Mouse (Mus musculus): ENCODE data around the gene D1Ertd622e. TPM values are rescaled to one million over a fixed set of nuclear protein-coding genes. Genes with fewer than 3 reads are reported as not detected.

The D1Ertd622e gene
- polyA plus RNA-seq, 1 experiment from 2014 or later: 33.6 TPM

GRCm38 (mm10) chr1:97654397-97654975, 7.4 kb downstream of the D1Ertd622e start:
- DNase-seq (ENCODE audit: low spot score) (no peak), ATAC-seq (ENCODE audit: insufficient read depth, low FRiP score, low TSS enrichment) (no peak)
- no peaks in the 10 kb centered on the region for H3K27me3 ChIP-seq (ENCODE audit: control insufficient read depth, insufficient read depth, low read length)
- no peak overlapping the region for H3K27ac ChIP-seq (ENCODE audit: low read depth, low read length)
- H3K4me2 ChIP-seq (ENCODE audit: low read depth): no peak overlapping the region
- WGBS: 90% methylated on average over 6 of the region's 6 CpGs
- H3K9me3 ChIP-seq (ENCODE audit: control insufficient read depth, low read length): no peaks in the 10 kb centered on the region
- no peak overlapping the region for H3K9ac ChIP-seq (ENCODE audit: low read length)
- H3K36me3 ChIP-seq (ENCODE audit: control insufficient read depth, insufficient read depth, low read length): no peaks in the 10 kb centered on the region
- 0 out of 2 replicates have a peak, but pooled peaks cover 2% of the 10 kb centered on the region for H3K4me1 ChIP-seq (ENCODE audit: control insufficient read depth, insufficient read depth, low read length)
- no peak overlapping the region for H3K4me3 ChIP-seq (ENCODE audit: low read depth, low read length)

DNA sequence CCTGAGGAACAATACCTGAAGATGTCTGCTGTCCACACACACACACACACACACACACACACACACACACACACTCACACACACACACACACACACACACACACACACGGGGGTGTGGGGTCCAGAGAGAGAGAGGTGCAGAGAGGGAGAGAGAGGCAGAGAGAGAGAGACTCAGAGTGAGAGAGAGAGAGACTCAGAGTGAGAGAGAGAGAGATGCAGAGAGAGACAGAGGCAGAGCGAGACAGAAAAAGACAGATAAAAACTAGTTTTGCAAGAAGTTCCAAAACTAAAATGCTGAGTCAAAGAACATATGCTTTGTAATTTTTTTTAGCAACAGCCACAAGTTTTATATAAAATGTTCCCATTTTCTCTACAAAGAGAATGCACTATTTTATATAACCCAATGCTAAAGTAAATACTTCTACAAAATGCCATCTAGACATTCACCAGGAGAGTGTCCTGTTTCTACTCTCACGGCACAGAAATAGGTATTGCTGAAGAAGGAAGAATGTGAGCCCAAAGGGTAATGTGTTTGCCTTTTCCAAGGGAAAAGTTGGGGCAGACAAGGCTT, 11.2 kb downstream of the D1Ertd622e start:
- DNase-seq (ENCODE audit: low spot score) (no peak), ATAC-seq (ENCODE audit: insufficient read depth, low FRiP score, low TSS enrichment) (no peak)
- no peak overlapping the region for H3K9ac ChIP-seq (ENCODE audit: low read length)
- H3K36me3 ChIP-seq (ENCODE audit: control insufficient read depth, insufficient read depth, low read length): no peaks in the 10 kb centered on the region
- H3K9me3 ChIP-seq (ENCODE audit: control insufficient read depth, low read length): no peaks in the 10 kb centered on the region
- H3K27ac ChIP-seq (ENCODE audit: low read depth, low read length): no peak overlapping the region
- no peak overlapping the region for H3K4me3 ChIP-seq (ENCODE audit: low read depth, low read length)
- 92% methylated on average over 3 of the region's 3 CpGs for WGBS
- H3K27me3 ChIP-seq (ENCODE audit: control insufficient read depth, insufficient read depth, low read length): no peaks in the 10 kb centered on the region
- H3K4me1 ChIP-seq (ENCODE audit: control insufficient read depth, insufficient read depth, low read length): no peaks in the 10 kb centered on the region
- no peak overlapping the region for H3K4me2 ChIP-seq (ENCODE audit: low read depth)

DNA sequence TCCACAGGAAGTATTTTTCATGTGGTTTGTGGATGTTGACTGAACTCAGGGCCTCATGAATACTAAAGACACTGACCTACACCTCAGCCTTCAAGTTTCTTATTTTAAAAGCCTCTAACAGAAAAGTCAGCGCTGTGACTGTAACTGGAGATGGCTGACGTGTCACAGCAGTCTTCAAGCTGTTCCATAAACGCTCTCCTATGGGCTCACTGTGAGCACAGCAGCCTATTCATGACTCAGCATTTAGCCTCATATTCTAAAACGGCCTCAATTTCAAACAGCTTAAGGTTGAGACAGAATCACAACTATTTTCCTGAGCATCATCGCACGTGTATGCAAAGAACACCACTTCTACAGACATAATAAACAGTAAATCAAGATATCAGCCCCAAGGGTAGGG, 11.8 kb downstream of the D1Ertd622e start:
- Histone ChIP-seq H3K4me2 (ENCODE audit: low read depth) (no peak overlapping the region), H3K9me3 (ENCODE audit: control insufficient read depth, low read length) (no peaks in the 10 kb centered on the region), H3K27me3 (ENCODE audit: control insufficient read depth, insufficient read depth, low read length) (no peaks in the 10 kb centered on the region), H3K4me1 (ENCODE audit: control insufficient read depth, insufficient read depth, low read length) (no peaks in the 10 kb centered on the region), H3K9ac (ENCODE audit: low read length) (no peak overlapping the region), H3K36me3 (ENCODE audit: control insufficient read depth, insufficient read depth, low read length) (no peaks in the 10 kb centered on the region), H3K27ac (ENCODE audit: low read depth, low read length) (no peak overlapping the region), H3K4me3 (ENCODE audit: low read depth, low read length) (no peak overlapping the region)
- 64% methylated on average over 6 of the region's 6 CpGs for WGBS
- ATAC-seq (ENCODE audit: insufficient read depth, low FRiP score, low TSS enrichment) (no peak), DNase-seq (ENCODE audit: low spot score) (no peak)

DNA sequence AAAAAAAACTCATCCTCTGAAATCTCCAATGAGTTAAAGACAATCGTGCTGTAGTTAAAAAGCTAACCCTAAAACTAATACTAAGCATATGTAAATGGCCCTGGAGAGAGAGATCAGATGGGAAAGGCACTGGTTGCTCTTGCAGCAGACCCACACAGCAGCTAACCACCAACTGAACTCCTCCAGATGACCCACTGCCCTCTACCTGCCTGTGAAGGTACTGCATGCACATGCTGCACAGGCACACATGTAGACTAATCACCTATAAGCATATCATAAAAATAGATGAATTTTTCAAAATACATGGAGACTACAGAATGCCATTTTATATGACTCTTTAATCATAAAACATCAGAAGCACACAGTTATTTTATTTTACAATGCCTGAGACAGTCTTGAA, 14.8 kb downstream of the D1Ertd622e start:
- H3K4me2 ChIP-seq (ENCODE audit: low read depth): no peak overlapping the region
- no peak overlapping the region for H3K27ac ChIP-seq (ENCODE audit: low read depth, low read length)
- no peak for DNase-seq (ENCODE audit: low spot score)
- H3K9me3 ChIP-seq (ENCODE audit: control insufficient read depth, low read length): no peaks in the 10 kb centered on the region
- 97% methylated on average over 1 of the region's 1 CpGs for WGBS
- no peak overlapping the region for H3K9ac ChIP-seq (ENCODE audit: low read length)
- H3K4me1 ChIP-seq (ENCODE audit: control insufficient read depth, insufficient read depth, low read length): no peaks in the 10 kb centered on the region
- H3K27me3 ChIP-seq (ENCODE audit: control insufficient read depth, insufficient read depth, low read length): no peaks in the 10 kb centered on the region
- no peaks in the 10 kb centered on the region for H3K36me3 ChIP-seq (ENCODE audit: control insufficient read depth, insufficient read depth, low read length)
- no peak for ATAC-seq (ENCODE audit: insufficient read depth, low FRiP score, low TSS enrichment)
- H3K4me3 ChIP-seq (ENCODE audit: low read depth, low read length): no peak overlapping the region

DNA sequence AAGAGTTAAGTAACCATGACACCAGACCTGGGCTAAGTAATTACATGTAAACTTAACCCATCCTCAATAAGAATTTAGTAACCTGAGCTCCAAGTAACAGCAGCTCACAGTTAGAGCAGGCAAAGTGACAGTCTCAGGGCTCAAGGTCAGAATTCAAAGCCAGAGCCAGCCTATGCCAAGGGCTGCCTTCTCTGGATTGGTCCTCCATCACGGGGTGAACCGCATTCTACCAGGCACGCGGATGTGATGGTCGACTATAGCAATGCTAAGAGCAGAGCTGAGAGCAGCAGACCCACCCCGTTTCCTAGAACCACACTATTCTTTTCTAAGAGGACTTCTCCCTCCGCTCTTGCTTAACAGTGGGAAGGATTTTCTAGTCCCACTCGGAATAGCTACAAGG, 27.8 kb downstream of the D1Ertd622e start:
- Histone ChIP-seq H3K36me3 (ENCODE audit: control insufficient read depth, insufficient read depth, low read length) (no peaks in the 10 kb centered on the region), H3K4me2 (ENCODE audit: low read depth) (no peak overlapping the region), H3K4me1 (ENCODE audit: control insufficient read depth, insufficient read depth, low read length) (no peaks in the 10 kb centered on the region), H3K27ac (ENCODE audit: low read depth, low read length) (no peak overlapping the region), H3K4me3 (ENCODE audit: low read depth, low read length) (no peak overlapping the region), H3K9ac (ENCODE audit: low read length) (no peak overlapping the region), H3K27me3 (ENCODE audit: control insufficient read depth, insufficient read depth, low read length) (no peaks in the 10 kb centered on the region), H3K9me3 (ENCODE audit: control insufficient read depth, low read length) (no peaks in the 10 kb centered on the region)
- DNase-seq (ENCODE audit: low spot score): no peak
- 89% methylated on average over 8 of the region's 8 CpGs for WGBS
- no peak for ATAC-seq (ENCODE audit: insufficient read depth, low FRiP score, low TSS enrichment)

DNA sequence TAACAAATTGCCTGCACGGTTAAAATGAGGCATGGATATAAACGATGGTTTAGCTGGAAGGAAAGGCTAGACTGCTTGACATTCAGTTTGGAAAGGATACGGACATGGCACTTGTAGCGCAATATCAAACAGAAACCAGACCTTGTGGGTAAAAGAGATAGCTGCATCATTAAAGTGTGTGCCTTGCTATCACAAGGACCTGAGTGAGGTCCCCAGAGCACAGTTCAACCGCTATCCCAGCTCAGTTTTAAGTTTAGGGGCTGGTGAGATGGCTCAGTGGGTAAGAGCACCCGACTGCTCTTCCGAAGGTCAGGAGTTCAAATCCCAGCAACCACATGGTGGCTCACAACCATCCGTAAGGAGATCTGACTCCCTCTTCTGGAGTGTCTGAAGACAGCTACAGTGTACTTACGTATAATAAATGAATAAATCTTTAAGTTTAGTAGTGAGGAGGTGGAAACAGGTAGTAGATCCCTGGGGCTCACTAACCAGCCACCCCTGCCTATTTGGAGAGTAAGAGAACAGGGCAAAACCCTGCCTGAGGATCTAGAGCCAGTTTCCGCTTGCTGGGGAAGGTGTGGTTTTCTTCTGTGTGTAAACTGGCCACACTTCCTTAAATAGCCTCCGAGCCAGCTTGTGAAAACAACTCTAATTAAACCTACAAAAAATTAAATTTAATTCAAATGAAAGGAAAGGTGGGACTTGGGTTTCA, 29.2 kb downstream of the D1Ertd622e start:
- no peaks in the 10 kb centered on the region for H3K36me3 ChIP-seq (ENCODE audit: control insufficient read depth, insufficient read depth, low read length)
- no peak overlapping the region for H3K4me3 ChIP-seq (ENCODE audit: low read depth, low read length)
- no peak overlapping the region for H3K27ac ChIP-seq (ENCODE audit: low read depth, low read length)
- no peaks in the 10 kb centered on the region for H3K9me3 ChIP-seq (ENCODE audit: control insufficient read depth, low read length)
- no peaks in the 10 kb centered on the region for H3K27me3 ChIP-seq (ENCODE audit: control insufficient read depth, insufficient read depth, low read length)
- H3K4me1 ChIP-seq (ENCODE audit: control insufficient read depth, insufficient read depth, low read length): no peaks in the 10 kb centered on the region
- DNase-seq (ENCODE audit: low spot score) (no peak), ATAC-seq (ENCODE audit: insufficient read depth, low FRiP score, low TSS enrichment) (no peak)
- H3K9ac ChIP-seq (ENCODE audit: low read length): no peak overlapping the region
- 92% methylated on average over 11 of the region's 11 CpGs for WGBS
- no peak overlapping the region for H3K4me2 ChIP-seq (ENCODE audit: low read depth)

DNA sequence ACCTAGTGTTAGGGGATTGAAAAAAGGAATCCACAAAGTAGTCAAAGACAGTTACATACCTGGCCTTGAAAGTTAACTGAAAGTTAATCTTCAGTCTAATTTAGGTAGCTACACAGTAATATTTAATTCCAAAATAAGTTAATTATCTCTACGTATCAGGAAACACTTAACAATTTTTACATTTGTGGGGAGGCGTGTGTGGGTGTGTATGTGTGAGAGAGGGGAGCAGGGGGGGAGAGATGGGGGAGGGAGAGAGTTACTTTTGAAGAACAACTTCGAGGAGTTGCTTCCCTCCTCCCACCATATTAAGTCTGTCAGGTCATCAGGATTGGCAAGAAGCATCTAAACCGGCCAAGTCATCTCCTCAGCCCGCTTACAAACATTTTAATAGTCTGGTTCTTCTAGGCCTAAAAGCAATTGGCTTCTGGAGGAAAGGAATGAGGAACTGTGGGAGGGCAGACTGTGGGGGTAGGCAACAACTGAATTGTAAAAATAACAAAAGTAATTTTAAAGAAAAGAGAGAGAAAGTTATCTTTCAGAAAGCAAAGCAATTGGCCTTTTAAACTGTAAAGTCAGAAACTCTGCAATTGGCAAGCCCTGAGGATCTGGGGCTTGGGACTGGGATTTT, 29.9 kb downstream of the D1Ertd622e start:
- no peak overlapping the region for H3K9ac ChIP-seq (ENCODE audit: low read length)
- no peaks in the 10 kb centered on the region for H3K36me3 ChIP-seq (ENCODE audit: control insufficient read depth, insufficient read depth, low read length)
- no peak overlapping the region for H3K27ac ChIP-seq (ENCODE audit: low read depth, low read length)
- DNase-seq (ENCODE audit: low spot score): no peak
- H3K4me2 ChIP-seq (ENCODE audit: low read depth): no peak overlapping the region
- no peaks in the 10 kb centered on the region for H3K4me1 ChIP-seq (ENCODE audit: control insufficient read depth, insufficient read depth, low read length)
- no peak overlapping the region for H3K4me3 ChIP-seq (ENCODE audit: low read depth, low read length)
- H3K9me3 ChIP-seq (ENCODE audit: control insufficient read depth, low read length): no peaks in the 10 kb centered on the region
- WGBS: 82% methylated on average over 5 of the region's 5 CpGs
- H3K27me3 ChIP-seq (ENCODE audit: control insufficient read depth, insufficient read depth, low read length): no peaks in the 10 kb centered on the region
- no peak for ATAC-seq (ENCODE audit: insufficient read depth, low FRiP score, low TSS enrichment)

- ATAC-seq (ENCODE audit: insufficient read depth, low FRiP score, low TSS enrichment): no peak
- 75% methylated on average over 5 of the region's 5 CpGs for WGBS
Observed at GRCm38 (mm10) chr1:97630146-97630545, 31.7 kb downstream of the D1Ertd622e start.

More at GRCm38 (mm10) chr1:97630146-97630545, 31.7 kb downstream of the D1Ertd622e start:
- Histone ChIP-seq H3K36me3 (ENCODE audit: control insufficient read depth, insufficient read depth, low read length) (no peaks in the 10 kb centered on the region), H3K9ac (ENCODE audit: low read length) (no peak overlapping the region), H3K4me2 (ENCODE audit: low read depth) (no peak overlapping the region), H3K4me3 (ENCODE audit: low read depth, low read length) (no peak overlapping the region), H3K27ac (ENCODE audit: low read depth, low read length) (no peak overlapping the region), H3K4me1 (ENCODE audit: control insufficient read depth, insufficient read depth, low read length) (no peaks in the 10 kb centered on the region), H3K9me3 (ENCODE audit: control insufficient read depth, low read length) (no peaks in the 10 kb centered on the region), H3K27me3 (ENCODE audit: control insufficient read depth, insufficient read depth, low read length) (no peaks in the 10 kb centered on the region)
- DNase-seq (ENCODE audit: low spot score): no peak
